Mouse (Mus musculus): ENCODE data around the gene B3galt1.

DNA sequence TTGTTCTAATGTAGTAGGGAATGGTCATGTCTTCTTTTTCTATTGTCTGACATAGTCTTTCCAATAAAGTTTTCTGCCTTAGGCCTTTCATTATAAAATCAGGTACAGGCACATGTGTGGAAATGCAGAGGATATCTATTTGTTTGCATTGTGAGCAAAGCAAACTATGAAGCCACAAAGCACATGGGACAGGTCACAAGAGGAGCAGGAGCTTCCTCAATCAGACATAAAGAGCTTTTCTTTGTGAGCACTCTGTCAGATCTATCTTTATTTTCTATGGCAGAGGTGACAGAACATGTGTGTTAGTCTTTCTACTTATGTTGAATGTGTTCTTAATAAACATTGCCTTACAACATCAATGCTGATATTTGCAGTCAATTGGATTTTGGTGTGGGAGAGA lies 410.1 kb downstream of the B3galt1 start:
- TF ChIP-seq CTCF (IDR thresholded peaks at IDR 0.05) (no peak), POLR2A (IDR thresholded peaks at IDR 0.05; ENCODE audit: insufficient read depth, low read depth, low read length) (no peak), EP300 (IDR thresholded peaks at IDR 0.05; ENCODE audit: insufficient read depth, low read depth, low read length) (no peak)

Data from heart, adult 2 months (tissue).